Mouse (Mus musculus) hindbrain, embryonic 12.5 days (tissue): Measurements from ENCODE around the gene Gm6525. TPM values are rescaled to one million over a fixed set of nuclear protein-coding genes. Genes with fewer than 3 reads are reported as not detected.

ENCODE experiments used
- ATAC-seq: fragments of 200-750 bp; cut with Nextera tagmentation; 2 replicates; pipeline ENCODE4 v1.8.0; 2017; ENCODE audit warnings: moderate TSS enrichment; ENCODE audit not compliant: low FRiP score
- H3K27ac ChIP-seq: fragments of 300-500 bp; sonication (generic); 2 replicates; pipeline ENCODE4 v1.5.1; 2016; ENCODE audit warnings: mild to moderate bottlenecking
- H3K27me3 ChIP-seq: fragments of 300-500 bp; sonication (generic); 2 replicates; pipeline ENCODE4 v1.6.1; 2016; ENCODE audit warnings: mild to moderate bottlenecking
- H3K36me3 ChIP-seq: fragments of 300-500 bp; sonication (generic); 2 replicates; pipeline ENCODE4 v1.6.1; 2016; ENCODE audit warnings: mild to moderate bottlenecking
- H3K4me1 ChIP-seq: fragments of 300-500 bp; sonication (generic); 2 replicates; pipeline ENCODE4 v1.6.1; 2016
- H3K4me2 ChIP-seq: fragments of 300-500 bp; sonication (generic); replicated peaks from 2 replicates; pipeline ENCODE4 v1.6.1; 2016; ENCODE audit warnings: mild to moderate bottlenecking
- H3K4me3 ChIP-seq: fragments of 300-500 bp; sonication (generic); 2 replicates; pipeline ENCODE4 v1.5.1; 2016; ENCODE audit warnings: mild to moderate bottlenecking
- H3K9ac ChIP-seq: fragments of 300-500 bp; sonication (generic); 2 replicates; pipeline ENCODE4 v1.6.1; 2016; ENCODE audit warnings: mild to moderate bottlenecking, moderate library complexity
- H3K9me3 ChIP-seq: fragments of 300-500 bp; sonication (generic); replicated peaks from 2 replicates; pipeline ENCODE4 v1.6.1; 2016; ENCODE audit warnings: mild to moderate bottlenecking
- WGBS: fragments of 180-500 bp; shearing (Covaris S2); methylation state at CpG from one replicate; pipeline ENCODE4 v1.1.7; 2016; 5-methylcytosine and 5-hydroxymethylcytosine counted together
- polyA plus RNA-seq: library from polyadenylated mRNA; unstranded; fragments of >200 nt; fragmentation: Nextera tagmentation; extraction: Ambion mirVana; gene quantifications from 2 replicates; pipeline ENCODE4 v1.2.1, GENCODE M21; 2016

Gm6525 gene
- polyA plus RNA-seq, 1 experiment from 2014 or later = 2.4 TPM

DNA sequence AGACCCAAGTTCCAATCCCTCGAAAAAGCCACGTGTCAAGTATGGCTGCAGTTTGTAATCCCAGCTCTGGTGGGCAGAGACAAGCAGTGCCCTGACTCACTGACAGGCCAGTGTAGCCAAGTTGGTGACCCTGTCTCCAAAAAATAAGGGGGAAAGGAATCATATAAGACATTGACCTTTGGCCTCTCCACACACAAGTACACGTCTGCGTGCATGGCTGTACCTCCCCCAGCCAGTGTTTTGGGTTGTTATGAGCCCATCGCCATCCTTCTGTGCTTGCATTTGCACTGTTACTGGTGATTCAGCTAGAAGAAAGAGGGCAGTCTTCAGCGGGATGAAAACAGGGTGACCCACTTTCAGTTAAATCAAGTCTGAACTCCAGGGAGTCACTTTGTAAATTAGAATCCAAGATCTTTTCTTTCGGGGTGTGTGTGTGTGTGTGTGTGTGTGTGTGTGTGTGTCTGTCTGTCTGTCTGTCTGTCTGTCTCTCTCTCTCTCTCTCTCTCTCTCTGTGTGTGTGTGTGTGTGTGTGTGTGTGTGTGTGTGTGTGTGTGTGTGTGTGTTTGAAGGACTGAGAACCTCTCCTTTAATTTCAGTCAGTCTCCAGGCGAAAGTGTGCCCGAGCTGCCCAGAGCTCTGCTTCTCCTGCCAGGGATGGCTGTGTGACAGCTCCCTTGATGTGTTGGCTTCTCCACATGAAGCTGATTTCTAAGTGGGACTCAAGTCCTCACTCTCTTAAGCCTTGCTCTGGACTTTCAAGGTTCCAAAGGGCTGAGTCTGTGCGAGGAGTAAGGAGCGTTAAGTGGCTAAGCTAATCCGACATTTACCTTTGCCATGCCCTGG lies 43.4 kb downstream of the Gm6525 start:
- H3K4me1 ChIP-seq = peaks cover 62% of the 10 kb centered on the region
- peak overlapping the region; percentile 24 for H3K27ac ChIP-seq

DNA sequence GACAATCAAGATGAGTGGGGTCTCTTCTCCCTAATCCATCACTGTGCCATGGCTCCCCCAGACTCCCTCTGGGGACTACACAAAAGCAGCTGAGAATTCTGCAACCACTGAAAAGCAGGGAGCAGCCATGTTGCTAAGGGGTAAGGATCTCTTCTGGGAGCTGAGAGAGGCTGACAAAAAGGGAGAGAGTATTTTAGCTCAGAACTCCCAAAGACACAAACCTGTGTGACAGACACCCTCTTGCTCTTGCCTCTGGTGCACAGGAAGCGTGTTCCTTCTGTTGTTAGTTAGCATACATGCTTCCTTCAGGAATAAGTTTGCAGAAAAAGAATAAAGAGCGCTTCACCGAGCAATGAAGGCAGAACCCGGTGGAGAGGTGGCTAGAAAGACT lies 44.1 kb downstream of the Gm6525 start:
- Histone ChIP-seq H3K4me2 (peak overlapping the region; percentile 69), H3K4me1 (peaks cover 57% of the 10 kb centered on the region), H3K4me3 (peak overlapping the region; percentile 55), H3K9me3 (no peaks in the 10 kb centered on the region), H3K36me3 (no peaks in the 10 kb centered on the region), H3K27me3 (no peaks in the 10 kb centered on the region), H3K9ac (peak overlapping the region; percentile 44; the same call in 1 of the 2 replicates), H3K27ac (peak overlapping the region; percentile 24; the same call in 1 of the 2 replicates)
- no peak for ATAC-seq
- WGBS = 24% methylated on average over 4 of the region's 4 CpGs

More for the DNA sequence above, 43.4 kb downstream of the Gm6525 start:
- Histone ChIP-seq H3K36me3 (0 out of 2 replicates have a peak, but pooled peaks cover 4% of the 10 kb centered on the region), H3K4me2 (peak overlapping the region; percentile 69), H3K27me3 (no peaks in the 10 kb centered on the region), H3K4me3 (peak overlapping the region; percentile 55), H3K9ac (peak overlapping the region; percentile 44; the same call in 1 of the 2 replicates), H3K9me3 (no peaks in the 10 kb centered on the region)
- ATAC-seq = no peak
- 49% methylated on average over 12 of the region's 12 CpGs for WGBS

DNA sequence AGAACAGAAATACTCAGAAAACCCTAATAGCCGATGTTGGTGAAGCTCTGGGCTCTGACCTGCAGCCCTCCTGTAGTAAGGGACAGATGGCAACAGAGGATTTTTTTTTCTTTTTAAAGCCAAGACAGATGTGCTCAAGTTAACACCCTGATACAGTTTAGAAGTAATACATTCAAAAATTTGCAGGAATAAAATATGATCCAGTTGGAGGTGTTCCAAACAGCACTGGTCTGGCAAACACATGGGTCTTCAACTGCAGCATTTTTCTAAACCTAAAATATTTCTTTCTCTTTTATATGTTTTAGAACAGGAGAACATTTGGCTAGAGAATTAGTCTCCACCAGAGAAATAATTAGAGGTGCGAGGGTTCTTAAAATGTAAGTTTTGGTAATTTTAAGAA lies 44.6 kb downstream of the Gm6525 start:
- Histone ChIP-seq H3K27ac (no peak overlapping the region), H3K36me3 (no peaks in the 10 kb centered on the region), H3K4me1 (peaks cover 57% of the 10 kb centered on the region), H3K9me3 (no peaks in the 10 kb centered on the region), H3K4me2 (peak overlapping the region; percentile 69), H3K27me3 (no peaks in the 10 kb centered on the region), H3K9ac (peak overlapping the region; percentile 44; the same call in 1 of the 2 replicates), H3K4me3 (peak overlapping the region; percentile 55)
- 42% methylated on average over 2 of the region's 2 CpGs for WGBS
- no peak for ATAC-seq

DNA sequence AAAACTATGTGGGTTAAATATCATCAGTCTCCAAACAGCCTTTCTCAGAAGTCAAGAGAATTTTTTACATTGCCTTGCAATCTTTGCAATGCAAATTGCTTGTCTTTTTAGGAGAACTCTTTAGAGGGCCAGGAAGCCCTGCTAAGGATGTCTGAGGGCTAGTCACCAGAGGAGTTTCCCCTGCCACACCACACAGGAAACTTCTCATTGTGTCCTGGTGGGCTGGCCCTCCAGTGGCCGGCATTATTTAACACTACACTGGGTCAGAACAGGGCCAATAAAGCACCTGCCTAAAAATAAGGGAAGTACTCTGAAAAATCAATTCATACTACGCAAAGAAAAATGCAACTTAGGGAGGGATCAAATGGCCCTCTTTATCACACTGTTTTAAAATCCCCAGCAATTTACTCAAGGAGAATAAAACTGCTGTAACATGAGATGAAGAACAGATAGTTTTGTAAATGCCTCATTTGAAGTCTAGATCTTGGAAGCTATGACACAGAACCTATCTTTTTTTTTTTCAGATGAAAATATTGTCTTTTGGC lies 45.3 kb downstream of the Gm6525 start:
- Histone ChIP-seq H3K27ac (peak overlapping the region; percentile 94), H3K27me3 (no peaks in the 10 kb centered on the region), H3K9ac (peak overlapping the region; percentile 75), H3K9me3 (no peaks in the 10 kb centered on the region), H3K4me3 (peak overlapping the region; percentile 55), H3K36me3 (no peaks in the 10 kb centered on the region), H3K4me2 (peak overlapping the region; percentile 69), H3K4me1 (peaks cover 56% of the 10 kb centered on the region)
- 16% methylated on average over 2 of the region's 2 CpGs for WGBS
- ATAC-seq = no peak

DNA sequence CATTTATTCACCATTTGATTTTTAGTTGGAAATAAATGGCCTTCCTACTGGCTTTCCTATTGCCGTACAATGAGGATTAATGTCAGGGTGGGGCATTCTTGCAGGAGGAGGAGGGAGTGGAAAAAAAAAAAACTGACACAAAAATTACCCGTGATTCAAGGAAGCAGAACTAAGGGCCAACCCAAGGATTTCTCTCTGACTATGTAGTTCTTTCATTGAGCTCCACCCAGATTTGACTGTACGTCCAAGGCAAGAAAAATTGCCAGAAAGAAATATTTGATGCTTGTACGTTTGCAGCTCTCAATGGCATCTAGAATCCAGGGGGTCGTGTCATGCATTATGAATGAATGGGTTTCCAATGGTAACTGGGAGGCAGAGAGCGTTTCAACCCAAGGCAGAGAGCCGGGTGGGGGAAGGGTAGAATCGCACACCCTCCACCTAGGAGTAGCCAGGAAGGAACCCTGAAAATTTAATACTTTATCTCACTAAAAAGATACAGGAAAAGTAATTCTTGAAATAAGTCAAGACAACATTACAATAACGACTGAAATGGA lies 45.9 kb downstream of the Gm6525 start:
- H3K9me3 ChIP-seq = no peaks in the 10 kb centered on the region
- peaks cover 51% of the 10 kb centered on the region for H3K4me1 ChIP-seq
- H3K4me2 ChIP-seq = peak overlapping the region; percentile 69
- peak overlapping the region; percentile 75 for H3K9ac ChIP-seq
- ATAC-seq = peak; percentile 80
- WGBS = 3% methylated on average over 9 of the region's 9 CpGs
- no peaks in the 10 kb centered on the region for H3K36me3 ChIP-seq
- H3K27me3 ChIP-seq = no peaks in the 10 kb centered on the region
- peak overlapping the region; percentile 55 for H3K4me3 ChIP-seq
- H3K27ac ChIP-seq = peak overlapping the region; percentile 94

DNA sequence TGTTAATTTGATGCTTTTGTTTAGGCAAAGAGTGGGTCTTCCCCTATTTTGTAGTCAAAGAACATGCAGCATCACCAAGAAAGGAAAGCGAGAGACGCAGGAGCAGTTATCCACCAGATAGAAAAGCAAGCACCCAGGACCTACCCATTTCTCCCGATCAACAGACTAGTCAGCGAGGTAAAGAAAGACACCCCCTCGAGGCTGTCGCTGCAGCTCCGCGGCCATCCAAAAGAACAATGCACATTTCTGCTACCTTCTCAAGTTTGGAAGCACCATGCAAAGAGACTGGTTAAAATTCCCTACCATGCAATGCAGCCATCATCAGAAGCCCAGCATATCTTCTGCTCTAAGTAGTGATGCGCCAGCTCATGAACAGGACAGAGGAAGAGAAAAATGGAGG lies 46.4 kb downstream of the Gm6525 start:
- no peaks in the 10 kb centered on the region for H3K9me3 ChIP-seq
- no peaks in the 10 kb centered on the region for H3K27me3 ChIP-seq
- H3K27ac ChIP-seq = peak overlapping the region; percentile 94
- H3K4me3 ChIP-seq = peak overlapping the region; percentile 55
- peak overlapping the region; percentile 75 for H3K9ac ChIP-seq
- peak; percentile 60 for ATAC-seq
- H3K4me2 ChIP-seq = peak overlapping the region; percentile 69
- H3K4me1 ChIP-seq = peaks cover 46% of the 10 kb centered on the region
- 0% methylated on average over 9 of the region's 9 CpGs for WGBS
- no peaks in the 10 kb centered on the region for H3K36me3 ChIP-seq

DNA sequence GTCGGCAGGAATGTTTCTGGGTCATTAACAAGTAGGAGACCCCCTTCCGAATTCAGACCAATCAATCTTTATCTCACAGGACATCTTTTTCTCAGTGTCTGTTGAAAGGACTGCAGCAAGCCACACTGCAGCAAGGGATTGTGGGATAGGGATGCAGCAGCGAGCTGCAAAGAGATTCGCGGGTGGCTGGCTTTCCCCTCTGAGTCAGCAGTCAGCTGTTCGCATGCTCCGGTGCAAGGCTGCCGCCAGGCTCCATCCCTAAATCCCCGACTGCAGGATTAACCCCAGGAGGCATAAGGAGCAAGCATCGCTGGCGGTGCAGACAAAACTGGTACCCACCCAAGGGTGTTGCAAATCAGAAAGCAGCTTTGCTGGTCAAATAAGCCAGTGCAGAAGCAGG lies 46.8 kb downstream of the Gm6525 start:
- peak; percentile 81 for ATAC-seq
- Histone ChIP-seq H3K36me3 (no peaks in the 10 kb centered on the region), H3K4me2 (peak overlapping the region; percentile 69), H3K4me3 (peak overlapping the region; percentile 55), H3K4me1 (peaks cover 42% of the 10 kb centered on the region), H3K9me3 (no peaks in the 10 kb centered on the region), H3K27me3 (no peaks in the 10 kb centered on the region), H3K9ac (peak overlapping the region; percentile 75), H3K27ac (peak overlapping the region; percentile 94)
- WGBS = 0% methylated on average over 11 of the region's 11 CpGs

Other genes with a start within 250 kb of the Gm6525 start
- gene Tmem131l, start 133.9 kb upstream of the Gm6525 start, polyA plus RNA-seq = 81.5 and 84.3 TPM in 2 replicates
- gene Mnd1, start 18.3 kb upstream of the Gm6525 start, polyA plus RNA-seq = 8.0 and 8.1 TPM in 2 replicates
- gene Trim2, start 132.8 kb downstream of the Gm6525 start, polyA plus RNA-seq = 121 and 125 TPM in 2 replicates